Mouse (Mus musculus) macrophage (primary cell): ENCODE results near the gene Pih1h3b. TPM values are rescaled to one million over a fixed set of nuclear protein-coding genes. Genes with fewer than 3 reads are reported as not detected.

Experiments used
- H3K27ac ChIP-seq: fragments of 350-480 bp; formaldehyde crosslinking; 2 replicates; pipeline ENCODE4 v1.9.0; 2021
- H3K36me3 ChIP-seq: fragments of 350-480 bp; formaldehyde crosslinking; 2 replicates; pipeline ENCODE4 v1.9.0; 2021; ENCODE audit errors: inconsistent target
- H3K4me3 ChIP-seq: fragments of 350-480 bp; formaldehyde crosslinking; 2 replicates; pipeline ENCODE4 v1.9.0; 2021; ENCODE audit errors: inconsistent target
- H3K79me2 ChIP-seq: fragments of 350-480 bp; formaldehyde crosslinking; 2 replicates; pipeline ENCODE4 v1.9.0; 2021; ENCODE audit errors: inconsistent target
- WGBS: methylation state at CpG from one replicate; pipeline ENCODE4 v1.1.7; 2026; ENCODE audit warnings: inconsistent platforms; ENCODE audit not compliant: missing documents; 5-methylcytosine and 5-hydroxymethylcytosine counted together
- polyA plus RNA-seq: library from polyadenylated mRNA; stranded (reverse); fragments of 250-400 nt; gene quantifications from 3 replicates; pipeline ENCODE4 v1.2.4, GENCODE M21; 2018; ENCODE audit warnings: inconsistent platforms
- total RNA-seq, 78 experiments: library from RNA; depleted of rRNA; stranded (reverse); fragments of 250-400 nt; gene quantifications; 1 replicate in 9 of 78; 2 replicates in 24 of 78; 3 replicates in 43 of 78; 4 replicates in 2 of 78; pipeline ENCODE4 v1.2.4; 2018; ENCODE audit warnings: inconsistent platforms in 56 of 78

The Pih1h3b gene
- not detected for total RNA-seq (2018; cell fraction: chromatin; rRNA removed)
- total RNA-seq (2018; cell fraction: cytosol; rRNA removed): not detected
- not detected for total RNA-seq (2018; cell fraction: nucleus; rRNA removed)
- not detected in 3 replicates for polyA plus RNA-seq

- 31% methylated on average over 49 of the region's 64 CpGs for WGBS
- Histone ChIP-seq H3K79me2 (no peaks in the 10 kb centered on the region), H3K4me3 (no peak within 1 kb of the TSS), H3K27ac (no peak within 1 kb of the TSS), H3K36me3 (no peaks in the 10 kb centered on the region)
These were observed at the start of gene Pih1h3b, which contains the start of gene Nup62cl for GRCm38 (mm10) chrX:140062135-140062975. Gene Pih1h3b (plus strand): TSS chrX:140062879. Gene Nup62cl (minus strand): TSS chrX:140062712.

GRCm38 (mm10) chrX:140060886-140061874 is 1.5 kb upstream of the Pih1h3b start:
- H3K4me3 ChIP-seq: no peak overlapping the region
- H3K27ac ChIP-seq: no peak overlapping the region
- H3K36me3 ChIP-seq: no peaks in the 10 kb centered on the region
- WGBS: 19% methylated on average over 43 of the region's 90 CpGs
- H3K79me2 ChIP-seq: no peaks in the 10 kb centered on the region

GRCm38 (mm10) chrX:140082535-140082934 is 19.9 kb downstream of the Pih1h3b start:
- Histone ChIP-seq H3K27ac (no peak overlapping the region), H3K36me3 (no peaks in the 10 kb centered on the region), H3K4me3 (no peak overlapping the region), H3K79me2 (no peaks in the 10 kb centered on the region)
- 97% methylated on average over 2 of the region's 2 CpGs for WGBS

GRCm38 (mm10) chrX:140094066-140094465 is 31.4 kb downstream of the Pih1h3b start:
- Histone ChIP-seq H3K27ac (no peak overlapping the region), H3K4me3 (no peak overlapping the region), H3K79me2 (no peaks in the 10 kb centered on the region), H3K36me3 (no peaks in the 10 kb centered on the region)
- WGBS: 81% methylated on average over 2 of the region's 2 CpGs

Other genes with a start within 250 kb of the Pih1h3b start
- 0.09 to 0.75 TPM (median 0.68 TPM) in 3 replicates for gene Morc4, start 191.2 kb upstream of the Pih1h3b start, polyA plus RNA-seq
- gene Rbm41, start 64.3 kb upstream of the Pih1h3b start, polyA plus RNA-seq: 3.3 to 5.9 TPM (median 5.7 TPM) in 3 replicates
- not detected in 3 replicates for gene Nup62cl, start 167 bp upstream of the Pih1h3b start, polyA plus RNA-seq